Mouse (Mus musculus): Measurements from ENCODE around the gene Stip1. TPM values are rescaled to one million over a fixed set of nuclear protein-coding genes. Genes with fewer than 3 reads are reported as not detected.

Stip1 gene
- total and polyA plus RNA-seq, 3 experiments = 284 to 430 (median 370) TPM

DNA sequence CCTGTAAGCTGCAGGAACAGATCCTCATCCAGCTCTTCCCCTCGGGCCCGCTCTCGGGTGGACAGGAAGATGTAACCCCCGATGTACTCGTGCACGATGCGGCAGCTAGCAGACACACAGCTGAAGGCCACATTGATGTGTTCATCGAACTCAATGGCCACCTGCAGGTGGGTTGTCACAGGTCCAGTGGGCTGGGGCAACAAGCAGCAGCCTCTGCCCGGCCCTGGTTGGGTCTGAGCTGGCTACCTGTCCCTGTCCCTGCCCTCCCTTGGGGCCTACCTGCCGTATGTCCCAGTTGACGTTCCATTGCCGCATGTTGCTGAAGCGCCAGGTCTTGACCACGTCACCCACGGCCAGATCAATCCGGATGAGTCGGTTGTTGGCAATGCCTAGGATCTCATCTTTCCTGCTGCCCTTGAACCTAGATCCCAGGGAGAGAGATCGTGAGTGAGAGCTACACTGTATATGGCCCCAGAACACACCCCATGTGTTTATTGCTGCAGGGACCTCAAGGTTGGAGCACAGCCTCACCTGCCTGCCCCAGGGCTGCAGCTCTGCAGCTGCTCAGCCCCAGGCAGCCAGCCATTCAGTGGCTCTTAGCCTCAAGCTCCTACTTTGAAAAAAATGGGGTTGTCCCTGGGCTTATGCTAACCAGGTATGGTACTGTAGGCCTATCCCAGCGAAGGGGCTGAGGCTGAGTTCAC, 40.3 kb downstream of the Stip1 start:
- peaks cover 0 to 15% of the 10 kb centered on the region in 2 experiments; a peak in 3 of 4 replicates for H3K4me1 ChIP-seq (ENCODE audit: control insufficient read depth in 1 of 2, insufficient read depth in 2 of 2, low read length in 2 of 2)
- H3K27me3 ChIP-seq (ENCODE audit: control insufficient read depth in 1 of 2, insufficient read depth in 2 of 2, low read length in 2 of 2) = no peaks in the 10 kb centered on the region
- no peak for TF ChIP-seq TAL1 (IDR thresholded peaks at IDR 0.05; ENCODE audit: low read length)
- TF ChIP-seq CHD1 (IDR thresholded peaks at IDR 0.05; ENCODE audit: low read depth, low read length) = no peak
- TF ChIP-seq MAFK (IDR thresholded peaks at IDR 0.05; ENCODE audit: borderline replicate concordance, low read depth, low read length) = no peak
- TF ChIP-seq NRF1 (IDR thresholded peaks at IDR 0.05; ENCODE audit: insufficient read depth, low read depth, low read length, poor library complexity, severe bottlenecking) = no peak
- no peak for TF ChIP-seq SIN3A (IDR thresholded peaks at IDR 0.05; ENCODE audit: low read length)
- TF ChIP-seq GATA1 (IDR thresholded peaks at IDR 0.05; ENCODE audit: low read depth, low read length) = no peak
- TF ChIP-seq USF2 (IDR thresholded peaks at IDR 0.05; ENCODE audit: borderline replicate concordance in 1 of 2, insufficient read depth in 1 of 2, low read depth in 1 of 2, low read length in 2 of 2) = no peak
- TF ChIP-seq USF1 (IDR thresholded peaks at IDR 0.05; ENCODE audit: low read depth, low read length) = no peak
- TF ChIP-seq TCF12 (IDR thresholded peaks at IDR 0.05; ENCODE audit: low read depth, low read length) = no peak
- no peak for TF ChIP-seq RAD21 (IDR thresholded peaks at IDR 0.05; ENCODE audit: low read depth, low read length)
- no peak for TF ChIP-seq ZC3H11A (IDR thresholded peaks at IDR 0.05; ENCODE audit: low read depth, low read length)
- TF ChIP-seq CTCF (IDR thresholded peaks at IDR 0.05 in 2 of 3, conservative IDR thresholded peaks at IDR 0.05 in 1 of 3; ENCODE audit: control insufficient read depth in 1 of 3, insufficient read depth in 1 of 3, low read depth in 2 of 3, low read length in 3 of 3, poor library complexity in 1 of 3, severe bottlenecking in 1 of 3) = no peak
- no peak for TF ChIP-seq JUND (IDR thresholded peaks at IDR 0.05; ENCODE audit: low read depth, low read length)
- peaks cover 2% of the 10 kb centered on the region; the same call in 1 of the 2 replicates for H3K79me2 ChIP-seq (ENCODE audit: control insufficient read depth, insufficient read depth, low read length, poor library complexity)
- H3K36me3 ChIP-seq (ENCODE audit: control insufficient read depth in 1 of 2, insufficient read depth in 2 of 2, low read length in 2 of 2) = peaks cover 0 to 17% of the 10 kb centered on the region in 2 experiments; a peak in 2 of 4 replicates
- no peaks in the 10 kb centered on the region for H3K9me3 ChIP-seq (replicated peaks; ENCODE audit: insufficient read depth, low read length)
- no peak overlapping the region for H3K27ac ChIP-seq (ENCODE audit: control insufficient read depth, low read depth, low read length)
- DNase-seq (ENCODE audit: low read depth, low spot score) = no peak
- H3K9ac ChIP-seq (ENCODE audit: control insufficient read depth, low read depth, low read length, poor library complexity, severe bottlenecking) = no peak overlapping the region
- H3K4me3 ChIP-seq (ENCODE audit: control insufficient read depth in 1 of 2, insufficient read depth in 1 of 2, low read depth in 2 of 2, low read length in 2 of 2) = no peak overlapping the region

DNA sequence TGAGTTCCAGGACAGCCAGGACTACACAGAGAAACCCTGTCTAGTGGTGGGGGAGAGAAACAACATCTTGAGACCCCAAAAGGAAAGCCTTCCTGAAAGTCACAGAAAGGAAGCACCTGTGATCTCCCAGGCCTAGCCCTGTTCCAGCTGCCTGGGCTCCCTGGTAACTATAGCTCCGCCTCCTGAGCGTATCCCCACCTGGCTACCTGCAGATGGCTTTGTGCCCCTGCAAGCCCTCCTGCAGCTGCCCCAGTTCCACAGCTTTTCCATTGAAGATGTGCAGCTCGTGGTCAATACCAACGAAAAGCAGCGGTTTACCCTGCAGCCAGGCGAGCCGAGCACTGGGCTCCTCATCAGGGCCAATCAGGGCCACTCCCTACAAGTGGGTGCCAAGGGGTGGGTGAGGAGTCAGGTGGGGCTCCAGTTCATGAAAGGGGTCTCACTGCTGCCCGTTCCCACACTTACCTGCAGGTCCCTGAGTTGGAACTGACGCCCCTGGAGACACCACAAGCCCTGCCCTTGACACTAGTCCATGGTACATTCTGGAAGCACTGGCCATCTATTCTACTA, 42.0 kb downstream of the Stip1 start:
- peaks cover 0 to 18% of the 10 kb centered on the region in 2 experiments; a peak in 3 of 4 replicates for H3K4me1 ChIP-seq (ENCODE audit: control insufficient read depth in 1 of 2, insufficient read depth in 2 of 2, low read length in 2 of 2)
- H3K79me2 ChIP-seq (ENCODE audit: control insufficient read depth, insufficient read depth, low read length, poor library complexity) = peaks cover 2% of the 10 kb centered on the region; the same call in 1 of the 2 replicates
- no peak overlapping the region for H3K4me3 ChIP-seq (ENCODE audit: control insufficient read depth in 1 of 2, insufficient read depth in 1 of 2, low read depth in 2 of 2, low read length in 2 of 2)
- no peaks in the 10 kb centered on the region for H3K9me3 ChIP-seq (replicated peaks; ENCODE audit: insufficient read depth, low read length)
- no peak for DNase-seq (ENCODE audit: low read depth, low spot score)
- H3K27me3 ChIP-seq (ENCODE audit: control insufficient read depth in 1 of 2, insufficient read depth in 2 of 2, low read length in 2 of 2) = no peaks in the 10 kb centered on the region
- no peak overlapping the region for H3K9ac ChIP-seq (ENCODE audit: control insufficient read depth, low read depth, low read length, poor library complexity, severe bottlenecking)
- no peak overlapping the region for H3K27ac ChIP-seq (ENCODE audit: control insufficient read depth, low read depth, low read length)
- no peak for TF ChIP-seq CTCF (IDR thresholded peaks at IDR 0.05 in 2 of 3, conservative IDR thresholded peaks at IDR 0.05 in 1 of 3; ENCODE audit: control insufficient read depth in 1 of 3, insufficient read depth in 1 of 3, low read depth in 2 of 3, low read length in 3 of 3, poor library complexity in 1 of 3, severe bottlenecking in 1 of 3)
- 0 out of 2 replicates have a peak, but pooled peaks have one; percentile 69 for TF ChIP-seq POLR2AphosphoS2 (IDR thresholded peaks at IDR 0.05; ENCODE audit: low read length)
- TF ChIP-seq POLR2A (IDR thresholded peaks at IDR 0.05; ENCODE audit: control insufficient read depth in 1 of 2, insufficient read depth in 1 of 2, low read depth in 1 of 2, low read length in 2 of 2, poor library complexity in 1 of 2) = peak in 1 of 2 experiments; percentile 32; a peak in 2 of 4 replicates
- H3K36me3 ChIP-seq (ENCODE audit: control insufficient read depth in 1 of 2, insufficient read depth in 2 of 2, low read length in 2 of 2) = peaks cover 0 to 11% of the 10 kb centered on the region in 2 experiments; a peak in 2 of 4 replicates
